Mouse (Mus musculus) induced T-regulatory cell, adult 2 months (primary cell): ENCODE measurements around the gene Vmn1r27.

Experiments
- DNase-seq: peaks from one replicate; pipeline ENCODE4 v3.0.0-alpha.2; 2012; ENCODE audit warnings: low read depth

Gene Vmn1r27

DNA sequence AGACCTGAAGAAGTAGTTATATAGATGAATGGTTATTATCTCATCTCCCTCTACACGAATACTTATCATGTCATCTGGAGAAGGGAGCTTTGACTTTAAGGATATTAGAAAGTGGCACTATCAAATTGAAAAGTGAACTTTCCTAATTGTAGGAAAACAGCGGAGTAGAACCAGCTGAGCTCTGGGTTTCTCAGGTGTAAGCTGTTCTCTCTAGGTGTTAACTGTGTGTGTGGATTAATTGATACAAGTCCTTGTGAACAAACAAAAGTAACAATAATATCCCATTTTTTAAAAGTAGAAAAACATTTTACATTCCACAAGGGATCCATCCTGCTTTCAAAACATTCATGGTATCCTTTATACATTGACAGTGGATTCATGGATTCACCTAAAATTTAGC, at the start of gene Vmn1r27:
Vmn1r27 (minus strand) TSS at position 101 of the 400 bp plus-strand sequence.
- no peak for DNase-seq

DNA sequence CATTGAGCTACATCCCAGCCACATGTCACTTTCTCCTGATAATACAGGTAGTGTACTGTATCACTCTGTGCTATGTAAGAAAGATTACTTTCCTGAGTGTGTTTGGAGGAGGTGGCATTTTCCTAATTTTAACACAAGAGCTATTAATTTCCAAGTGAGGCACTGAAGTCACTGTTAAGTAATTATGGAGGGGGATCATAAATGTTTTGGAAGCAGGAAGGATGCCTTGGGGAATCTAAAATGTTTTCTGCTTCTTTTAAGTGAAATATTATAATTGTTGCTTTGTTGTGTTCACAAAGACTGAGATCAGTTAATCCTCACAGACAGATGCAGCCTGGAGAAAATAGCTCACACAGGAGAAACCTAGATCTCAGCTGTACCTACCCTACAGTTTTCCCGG, 43.1 kb upstream of the Vmn1r27 start, which contains the start of gene Vmn1r28:
Vmn1r28 (plus strand) TSS at position 301 of the 400 bp plus-strand sequence.
- DNase-seq, result no peak

DNA sequence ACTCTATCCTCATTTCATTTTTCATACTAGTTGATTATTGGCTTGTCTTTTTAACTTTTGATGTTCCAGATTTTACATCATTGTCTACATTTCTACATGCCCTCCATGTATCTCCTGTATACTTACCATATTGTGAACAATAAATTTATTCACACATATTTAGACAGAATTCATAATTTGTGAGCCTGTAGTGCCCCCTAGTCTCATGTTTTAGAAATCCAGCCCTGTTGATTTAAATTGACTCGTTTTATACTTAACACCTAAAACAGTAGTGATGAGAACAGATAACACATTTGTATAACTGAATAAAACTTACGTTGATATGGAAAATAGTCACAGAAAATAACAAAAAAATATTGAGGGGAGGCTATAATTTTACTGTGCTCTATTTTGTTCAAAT, 2.5 kb downstream of the Vmn1r27 start:
- DNase-seq, result no peak
